Mouse (Mus musculus): ENCODE measurements around the gene Fgf10. TPM values are rescaled to one million over a fixed set of nuclear protein-coding genes. Genes with fewer than 3 reads are reported as not detected.

Gene Fgf10
- 19.6 TPM for polyA plus RNA-seq (2014; fragmentation: Illumina TruSeq; extraction: RNeasy Lipid Tissue Mini Kit (QIAGEN cat#74804); ENCODE audit: low read depth, low replicate concordance)

DNA sequence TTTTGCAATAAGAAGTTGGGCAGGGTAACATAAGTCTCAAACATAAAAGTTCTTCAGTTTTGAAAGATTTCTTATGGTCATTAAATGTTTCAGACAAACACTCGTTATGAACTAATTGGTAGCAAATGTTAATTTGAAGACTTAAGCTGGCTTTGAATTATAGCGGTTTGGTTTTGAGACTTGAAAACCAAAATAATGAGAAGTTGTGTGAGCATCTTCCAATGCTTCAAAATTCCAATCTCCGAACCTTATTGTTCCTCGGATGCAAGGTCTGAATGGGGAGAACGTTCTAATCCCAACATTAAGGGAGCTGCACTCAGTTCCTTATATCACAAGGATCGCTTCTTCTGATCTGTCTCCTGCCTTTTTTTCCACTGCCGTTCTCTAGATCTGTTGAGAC is at the start of gene Fgf10:
Gene Fgf10, plus strand, starts transcription at position 301 of the 400 bp plus-strand sequence.

Data from sigmoid colon, adult 10 weeks (tissue).